Comparison of ENCODE assay signal across 26 mouse cellular contexts in the genomic region with DNA sequence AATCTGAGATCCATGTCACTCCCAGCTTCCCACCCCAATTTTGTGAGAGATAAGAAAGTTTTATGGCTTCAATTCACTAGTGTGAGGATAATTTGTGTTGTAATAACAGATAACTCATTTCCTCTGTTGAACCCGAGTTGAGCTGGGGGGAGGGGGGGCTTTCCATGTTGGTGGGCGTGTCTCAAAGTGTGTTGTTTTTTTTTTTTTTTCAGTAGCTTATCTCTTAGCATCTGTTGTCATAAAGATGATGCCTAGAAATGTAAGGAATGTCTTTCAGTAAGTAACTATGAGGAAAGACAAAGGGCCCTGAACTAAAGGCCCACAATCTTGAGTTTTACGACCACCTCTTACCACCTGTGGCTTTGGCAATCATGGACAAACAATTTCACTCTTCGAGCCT. TPM values are rescaled to one million over a fixed set of nuclear protein-coding genes. Genes with fewer than 3 reads are reported as not detected.
"Had no signal": no experiment of that assay in that cellular context is flagged by ENCODE, and none has a peak within 500 bp of the region (broad histone marks: within the 10 kb centered on the region; RNA-seq: fewer than 3 reads in every experiment).

No protein-coding gene starts in this region.

- DNase-seq: gastrocnemius, adult 2 months; gastrocnemius, postnatal 10 days; gastrocnemius, postnatal 25 days; heart, adult 18-20 months; heart, postnatal 14 days; heart, postnatal 36 days; kidney, adult 11 months; kidney, adult 2 months; kidney, adult 9 months; kidney, postnatal 14 days; kidney, postnatal 36 days; layer of hippocampus, adult 9-11 months; layer of hippocampus, postnatal 36 days; left cerebral cortex, postnatal 4 days had no signal

- H3K4me1 ChIP-seq: heart, embryonic 13.5 days; heart, embryonic 15.5 days; liver, embryonic 12.5 days had no signal

- H3K36me3 ChIP-seq: heart, embryonic 13.5 days; heart, embryonic 15.5 days; hindbrain, embryonic 13.5 days; hindbrain, embryonic 15.5 days; kidney, embryonic 15.5 days; limb, embryonic 13.5 days; limb, embryonic 15.5 days; liver, embryonic 12.5 days had no signal

- H3K4me3 ChIP-seq: gastrocnemius, adult 2 months; heart, embryonic 13.5 days; heart, embryonic 15.5 days; hindbrain, embryonic 13.5 days; hindbrain, embryonic 15.5 days; kidney, embryonic 15.5 days; limb, embryonic 13.5 days; limb, embryonic 15.5 days; liver, embryonic 12.5 days had no signal

- ATAC-seq: hindbrain, postnatal 0 days; liver, embryonic 12.5 days had no signal

- H3K9me3 ChIP-seq: heart, embryonic 13.5 days; heart, embryonic 15.5 days; hindbrain, embryonic 13.5 days; hindbrain, embryonic 15.5 days; kidney, embryonic 15.5 days; limb, embryonic 13.5 days; limb, embryonic 15.5 days; liver, embryonic 12.5 days had no signal

- H3K27ac ChIP-seq: gastrocnemius, adult 2 months; heart, embryonic 13.5 days; heart, embryonic 15.5 days; hindbrain, embryonic 13.5 days; hindbrain, embryonic 15.5 days; hindbrain, postnatal 0 days; kidney, embryonic 15.5 days; kidney, postnatal 0 days; limb, embryonic 13.5 days; limb, embryonic 15.5 days; liver, embryonic 12.5 days; liver, embryonic 14.5 days had no signal

- H3K27me3 ChIP-seq: hindbrain, embryonic 13.5 days; hindbrain, embryonic 15.5 days; kidney, embryonic 15.5 days; limb, embryonic 13.5 days; limb, embryonic 15.5 days; liver, embryonic 12.5 days had no signal

RNA-seq across cellular contexts. Expression of a gene that starts 54.7 kb away (rescaled TPM):
- total RNA-seq: liver, adult 2 months had no signal
- polyA plus RNA-seq: liver, adult 2 months; liver, embryonic 12.5 days had no signal
